Mouse (Mus musculus) embryonic facial prominence, embryonic 11.5 days (tissue): ENCODE data around the gene Ibsp. TPM values are rescaled to one million over a fixed set of nuclear protein-coding genes. Genes with fewer than 3 reads are reported as not detected.

ENCODE experiments used
- microRNA-seq: library from miRNA; unstranded; fragments of <30 nt; microRNA quantifications from one replicate; pipeline ENCODE4, GENCODE M21; 2016; ENCODE audit warnings: borderline number of aligned reads
- polyA plus RNA-seq: library from polyadenylated mRNA; unstranded; fragments of >200 nt; fragmentation: Nextera tagmentation; extraction: Ambion mirVana; gene quantifications from 2 replicates; pipeline ENCODE4 v1.2.1, GENCODE M21; 2014

Ibsp gene
- polyA plus RNA-seq, 1 experiment from 2014 or later: 0.32 TPM

Small RNAs within 50 kb of the gene (microRNA-seq; reads per million reads assigned to microRNA genes)
- gene Gm23616: not detected

Other genes starting within 250 kb of the Ibsp start
- gene Gm17660, start 221.6 kb upstream of the Ibsp start, polyA plus RNA-seq: not detected in 2 replicates
- gene Sparcl1, start 185.4 kb upstream of the Ibsp start, polyA plus RNA-seq: 45.8 and 48.8 TPM in 2 replicates
- gene Dspp, start 128.5 kb upstream of the Ibsp start, polyA plus RNA-seq: not detected in 2 replicates
- 0.07 and 0.17 TPM in 2 replicates for gene Dmp1, start 96.6 kb upstream of the Ibsp start, polyA plus RNA-seq
- not detected in 2 replicates for gene Mepe, start 26.2 kb downstream of the Ibsp start, polyA plus RNA-seq
- 10.3 and 13.5 TPM in 2 replicates for gene Spp1, start 135.9 kb downstream of the Ibsp start, polyA plus RNA-seq
- 18.1 and 18.7 TPM in 2 replicates for gene Pkd2, start 160.3 kb downstream of the Ibsp start, polyA plus RNA-seq
- gene BC005561, start 209.2 kb downstream of the Ibsp start, polyA plus RNA-seq: 15.2 and 16.7 TPM in 2 replicates